Mouse (Mus musculus): ENCODE results near the gene Etv6. TPM values are rescaled to one million over a fixed set of nuclear protein-coding genes. Genes with fewer than 3 reads are reported as not detected.
A peak's percentile ranks its signal among the peaks of the same experiment; 100 is the strongest.

Etv6 gene
- polyA plus RNA-seq, 1 experiment from 2014 or later, result 2.7 TPM

GRCm38 (mm10) chr6:134182301-134182948 is 146.9 kb downstream of the Etv6 start:
- ATAC-seq (no peak), DNase-seq (no peak)
- Histone ChIP-seq H3K4me2 (ENCODE audit: low read depth, low read length) (no peak overlapping the region), H3K36me3 (replicated peaks; ENCODE audit: insufficient read depth, low read length) (no peaks in the 10 kb centered on the region), H3K4me3 (ENCODE audit: low read depth, low read length) (no peak overlapping the region), H3K9ac (replicated peaks) (no peak overlapping the region), H3K4me1 (ENCODE audit: insufficient read depth) (peaks cover 14% of the 10 kb centered on the region), H3K27me3 (ENCODE audit: insufficient read depth, low read length) (no peaks in the 10 kb centered on the region), H3K9me3 (ENCODE audit: low read length) (no peaks in the 10 kb centered on the region), H3K27ac (ENCODE audit: low read depth) (no peak overlapping the region)
- WGBS (ENCODE audit: insufficient replicate concordance), result 54% methylated on average over 17 of the region's 17 CpGs
- TF ChIP-seq CTCF (IDR thresholded peaks at IDR 0.05; ENCODE audit: low read depth) (no peak), EP300 (IDR thresholded peaks at IDR 0.05; ENCODE audit: low read depth) (no peak)

- H3K4me1 ChIP-seq (ENCODE audit: insufficient read depth), result peaks cover 16% of the 10 kb centered on the region
Measured at GRCm38 (mm10) chr6:134183592-134184342, 148.3 kb downstream of the Etv6 start.

GRCm38 (mm10) chr6:134186286-134186903 is 150.9 kb downstream of the Etv6 start:
- Histone ChIP-seq H3K27me3 (ENCODE audit: insufficient read depth, low read length) (no peaks in the 10 kb centered on the region), H3K27ac (ENCODE audit: low read depth) (peak overlapping the region; percentile 50), H3K9me3 (ENCODE audit: low read length) (no peaks in the 10 kb centered on the region), H3K9ac (replicated peaks) (no peak overlapping the region), H3K4me2 (ENCODE audit: low read depth, low read length) (no peak overlapping the region), H3K4me1 (ENCODE audit: insufficient read depth) (peaks cover 34% of the 10 kb centered on the region), H3K4me3 (ENCODE audit: low read depth, low read length) (no peak overlapping the region), H3K36me3 (replicated peaks; ENCODE audit: insufficient read depth, low read length) (no peaks in the 10 kb centered on the region)
- 29% methylated on average over 6 of the region's 6 CpGs for WGBS (ENCODE audit: insufficient replicate concordance)
- DNase-seq (peak; percentile 58), ATAC-seq (peak; percentile 63)
- TF ChIP-seq CTCF (IDR thresholded peaks at IDR 0.05; ENCODE audit: low read depth) (no peak), EP300 (IDR thresholded peaks at IDR 0.05; ENCODE audit: low read depth) (peak; percentile 90)

More at GRCm38 (mm10) chr6:134183592-134184342, 148.3 kb downstream of the Etv6 start:
- Histone ChIP-seq H3K4me2 (ENCODE audit: low read depth, low read length) (no peak overlapping the region), H3K27me3 (ENCODE audit: insufficient read depth, low read length) (no peaks in the 10 kb centered on the region), H3K9me3 (ENCODE audit: low read length) (no peaks in the 10 kb centered on the region), H3K36me3 (replicated peaks; ENCODE audit: insufficient read depth, low read length) (no peaks in the 10 kb centered on the region), H3K27ac (ENCODE audit: low read depth) (0 out of 2 replicates have a peak overlapping the region, but pooled peaks have one; percentile 7), H3K4me3 (ENCODE audit: low read depth, low read length) (no peak overlapping the region), H3K9ac (replicated peaks) (no peak overlapping the region)
- 56% methylated on average over 11 of the region's 11 CpGs for WGBS (ENCODE audit: insufficient replicate concordance)
- no peak for DNase-seq
- ATAC-seq, result no peak
- 0 out of 2 replicates have a peak, but pooled peaks have one; percentile 13 for TF ChIP-seq CTCF (IDR thresholded peaks at IDR 0.05; ENCODE audit: low read depth)
- TF ChIP-seq EP300 (IDR thresholded peaks at IDR 0.05; ENCODE audit: low read depth), result no peak

GRCm38 (mm10) chr6:134188719-134189118 is 153.2 kb downstream of the Etv6 start:
- Histone ChIP-seq H3K27me3 (ENCODE audit: insufficient read depth, low read length) (no peaks in the 10 kb centered on the region), H3K36me3 (replicated peaks; ENCODE audit: insufficient read depth, low read length) (no peaks in the 10 kb centered on the region), H3K9me3 (ENCODE audit: low read length) (no peaks in the 10 kb centered on the region), H3K4me1 (ENCODE audit: insufficient read depth) (peaks cover 32% of the 10 kb centered on the region), H3K27ac (ENCODE audit: low read depth) (peak overlapping the region; percentile 77), H3K9ac (replicated peaks) (no peak overlapping the region), H3K4me3 (ENCODE audit: low read depth, low read length) (no peak overlapping the region), H3K4me2 (ENCODE audit: low read depth, low read length) (no peak overlapping the region)
- TF ChIP-seq EP300 (IDR thresholded peaks at IDR 0.05; ENCODE audit: low read depth) (no peak), CTCF (IDR thresholded peaks at IDR 0.05; ENCODE audit: low read depth) (no peak)
- ATAC-seq (no peak), DNase-seq (no peak)
- WGBS (ENCODE audit: insufficient replicate concordance), result 45% methylated on average over 3 of the region's 3 CpGs

GRCm38 (mm10) chr6:134189174-134189573 is 153.7 kb downstream of the Etv6 start:
- Histone ChIP-seq H3K27me3 (ENCODE audit: insufficient read depth, low read length) (no peaks in the 10 kb centered on the region), H3K36me3 (replicated peaks; ENCODE audit: insufficient read depth, low read length) (no peaks in the 10 kb centered on the region), H3K4me2 (ENCODE audit: low read depth, low read length) (no peak overlapping the region; the same call in 1 of the 2 replicates), H3K4me1 (ENCODE audit: insufficient read depth) (peaks cover 32% of the 10 kb centered on the region), H3K27ac (ENCODE audit: low read depth) (peak overlapping the region; percentile 77), H3K9me3 (ENCODE audit: low read length) (no peaks in the 10 kb centered on the region), H3K4me3 (ENCODE audit: low read depth, low read length) (no peak overlapping the region), H3K9ac (replicated peaks) (no peak overlapping the region)
- TF ChIP-seq EP300 (IDR thresholded peaks at IDR 0.05; ENCODE audit: low read depth), result no peak
- TF ChIP-seq CTCF (IDR thresholded peaks at IDR 0.05; ENCODE audit: low read depth), result no peak
- ATAC-seq, result no peak
- no peak for DNase-seq
- 37% methylated on average over 5 of the region's 5 CpGs for WGBS (ENCODE audit: insufficient replicate concordance)

GRCm38 (mm10) chr6:134189575-134190132 is 154.2 kb downstream of the Etv6 start:
- peak overlapping the region; percentile 77 for H3K27ac ChIP-seq (ENCODE audit: low read depth)
- no peaks in the 10 kb centered on the region for H3K36me3 ChIP-seq (replicated peaks; ENCODE audit: insufficient read depth, low read length)
- peak; percentile 56 for DNase-seq
- H3K9me3 ChIP-seq (ENCODE audit: low read length), result no peaks in the 10 kb centered on the region
- peaks cover 32% of the 10 kb centered on the region for H3K4me1 ChIP-seq (ENCODE audit: insufficient read depth)
- WGBS (ENCODE audit: insufficient replicate concordance), result 22% methylated on average over 7 of the region's 7 CpGs
- ATAC-seq, result peak; percentile 71
- H3K9ac ChIP-seq (replicated peaks), result no peak overlapping the region
- no peaks in the 10 kb centered on the region for H3K27me3 ChIP-seq (ENCODE audit: insufficient read depth, low read length)
- peak; percentile 81 for TF ChIP-seq EP300 (IDR thresholded peaks at IDR 0.05; ENCODE audit: low read depth)
- no peak for TF ChIP-seq CTCF (IDR thresholded peaks at IDR 0.05; ENCODE audit: low read depth)
- no peak overlapping the region for H3K4me3 ChIP-seq (ENCODE audit: low read depth, low read length)
- H3K4me2 ChIP-seq (ENCODE audit: low read depth, low read length), result peak overlapping the region; percentile 35; the same call in 1 of the 2 replicates
